Mouse (Mus musculus): Measurements from ENCODE around the gene Ooep. TPM values are rescaled to one million over a fixed set of nuclear protein-coding genes. Genes with fewer than 3 reads are reported as not detected.
"Not testable (repeated sequence)": the region's sequence is repeated elsewhere in the genome, so short reads cannot be mapped to it uniquely, and the experiment has no call there.

Ooep gene
- polyA plus RNA-seq, 1 experiment from 2014 or later: 3.0 TPM

- Histone ChIP-seq H3K9ac (no peak overlapping the region), H3K4me3 (no peak overlapping the region), H3K9me3 (no peaks in the 10 kb centered on the region), H3K4me2 (no peak overlapping the region), H3K4me1 (no peaks in the 10 kb centered on the region), H3K36me3 (no peaks in the 10 kb centered on the region), H3K27ac (no peak overlapping the region), H3K27me3 (no peaks in the 10 kb centered on the region)
- WGBS: 46% methylated on average over 3 of the region's 3 CpGs
- no peak for ATAC-seq (ENCODE audit: borderline replicate concordance, extremely low read depth, low FRiP score, low TSS enrichment)
Measured at GRCm38 (mm10) chr9:78385893-78386292, 7.4 kb upstream of the Ooep start.

GRCm38 (mm10) chr9:78377546-78377945 is 979 bp downstream of the Ooep start:
- peak overlapping the region; percentile 21; the same call in 1 of the 2 replicates for H3K4me3 ChIP-seq
- WGBS: 35% methylated on average over 8 of the region's 8 CpGs

GRCm38 (mm10) chr9:78375486-78375885 is 3.0 kb downstream of the Ooep start:
- Histone ChIP-seq H3K9ac (no peak overlapping the region), H3K36me3 (no peaks in the 10 kb centered on the region), H3K27me3 (peaks cover 5% of the 10 kb centered on the region; the same call in 1 of the 2 replicates), H3K27ac (no peak overlapping the region), H3K4me3 (no peak overlapping the region), H3K9me3 (no peaks in the 10 kb centered on the region), H3K4me2 (no peak overlapping the region), H3K4me1 (peaks cover 12% of the 10 kb centered on the region)
- WGBS: 66% methylated on average over 4 of the region's 4 CpGs
- ATAC-seq (ENCODE audit: borderline replicate concordance, extremely low read depth, low FRiP score, low TSS enrichment): no peak

More at GRCm38 (mm10) chr9:78377546-78377945, 979 bp downstream of the Ooep start:
- no peaks in the 10 kb centered on the region for H3K9me3 ChIP-seq
- peaks cover 12% of the 10 kb centered on the region for H3K4me1 ChIP-seq
- ATAC-seq (ENCODE audit: borderline replicate concordance, extremely low read depth, low FRiP score, low TSS enrichment): no peak
- no peak overlapping the region for H3K27ac ChIP-seq
- no peaks in the 10 kb centered on the region for H3K36me3 ChIP-seq
- H3K4me2 ChIP-seq: peak overlapping the region; percentile 60
- H3K9ac ChIP-seq: no peak overlapping the region
- peaks cover 5% of the 10 kb centered on the region; the same call in 1 of the 2 replicates for H3K27me3 ChIP-seq

- H3K4me2 ChIP-seq: no peak overlapping the region
- no peak overlapping the region for H3K27ac ChIP-seq
- peaks cover 5% of the 10 kb centered on the region; the same call in 1 of the 2 replicates for H3K27me3 ChIP-seq
- no peaks in the 10 kb centered on the region for H3K9me3 ChIP-seq
- H3K4me1 ChIP-seq: peaks cover 12% of the 10 kb centered on the region
- H3K36me3 ChIP-seq: no peaks in the 10 kb centered on the region
- no peak overlapping the region for H3K4me3 ChIP-seq
- ATAC-seq (ENCODE audit: borderline replicate concordance, extremely low read depth, low FRiP score, low TSS enrichment): no peak
- H3K9ac ChIP-seq: no peak overlapping the region
- 90% methylated on average over 1 of the region's 1 CpGs for WGBS
Measured at GRCm38 (mm10) chr9:78374885-78375389, 3.6 kb downstream of the Ooep start.

GRCm38 (mm10) chr9:78374397-78374796 is 4.1 kb downstream of the Ooep start:
- WGBS: 30% methylated on average over 5 of the region's 5 CpGs

GRCm38 (mm10) chr9:78372827-78373504 is 5.6 kb downstream of the Ooep start:
- Histone ChIP-seq H3K36me3 (no peaks in the 10 kb centered on the region), H3K9me3 (no peaks in the 10 kb centered on the region), H3K4me1 (peaks cover 5% of the 10 kb centered on the region), H3K27me3 (no peaks in the 10 kb centered on the region), H3K4me2 (no peak overlapping the region), H3K4me3 (no peak overlapping the region), H3K9ac (no peak overlapping the region), H3K27ac (no peak overlapping the region)
- no peak for ATAC-seq (ENCODE audit: borderline replicate concordance, extremely low read depth, low FRiP score, low TSS enrichment)
- 64% methylated on average over 10 of the region's 10 CpGs for WGBS

More at GRCm38 (mm10) chr9:78374397-78374796, 4.1 kb downstream of the Ooep start:
- Histone ChIP-seq H3K4me1 (peaks cover 12% of the 10 kb centered on the region), H3K4me3 (no peak overlapping the region), H3K27me3 (peaks cover 2% of the 10 kb centered on the region; the same call in 1 of the 2 replicates), H3K9me3 (no peaks in the 10 kb centered on the region), H3K36me3 (no peaks in the 10 kb centered on the region), H3K9ac (no peak overlapping the region), H3K27ac (no peak overlapping the region), H3K4me2 (no peak overlapping the region)
- ATAC-seq (ENCODE audit: borderline replicate concordance, extremely low read depth, low FRiP score, low TSS enrichment): no peak

GRCm38 (mm10) chr9:78371441-78371840 is 7.1 kb downstream of the Ooep start:
- WGBS: 95% methylated on average over 3 of the region's 3 CpGs
- Histone ChIP-seq H3K4me2 (no peak overlapping the region), H3K27ac (no peak overlapping the region), H3K4me3 (no peak overlapping the region), H3K4me1 (no peaks in the 10 kb centered on the region), H3K27me3 (no peaks in the 10 kb centered on the region), H3K9me3 (no peaks in the 10 kb centered on the region), H3K36me3 (no peaks in the 10 kb centered on the region), H3K9ac (no peak overlapping the region)
- ATAC-seq (ENCODE audit: borderline replicate concordance, extremely low read depth, low FRiP score, low TSS enrichment): no peak

- H3K36me3 ChIP-seq: no peaks in the 10 kb centered on the region
- H3K27ac ChIP-seq: no peak overlapping the region
- no peaks in the 10 kb centered on the region for H3K4me1 ChIP-seq
- H3K4me3 ChIP-seq: no peak overlapping the region
- no peaks in the 10 kb centered on the region for H3K27me3 ChIP-seq
- 86% methylated on average over 7 of the region's 7 CpGs for WGBS
- H3K9ac ChIP-seq: no peak overlapping the region
- no peaks in the 10 kb centered on the region for H3K9me3 ChIP-seq
- no peak overlapping the region for H3K4me2 ChIP-seq
- ATAC-seq (ENCODE audit: borderline replicate concordance, extremely low read depth, low FRiP score, low TSS enrichment): no peak
Measured at GRCm38 (mm10) chr9:78369786-78370185, 8.7 kb downstream of the Ooep start.

GRCm38 (mm10) chr9:78369349-78369748 is 9.2 kb downstream of the Ooep start:
- H3K4me2 ChIP-seq: no peak overlapping the region
- H3K9ac ChIP-seq: no peak overlapping the region
- no peaks in the 10 kb centered on the region for H3K36me3 ChIP-seq
- H3K4me1 ChIP-seq: no peaks in the 10 kb centered on the region
- no peaks in the 10 kb centered on the region for H3K27me3 ChIP-seq
- ATAC-seq (ENCODE audit: borderline replicate concordance, extremely low read depth, low FRiP score, low TSS enrichment): no peak
- H3K27ac ChIP-seq: no peak overlapping the region
- WGBS: 89% methylated on average over 2 of the region's 2 CpGs
- no peak overlapping the region for H3K4me3 ChIP-seq
- H3K9me3 ChIP-seq: no peaks in the 10 kb centered on the region

- 65% methylated on average over 3 of the region's 3 CpGs for WGBS
- H3K4me2 ChIP-seq: no peak overlapping the region
- H3K36me3 ChIP-seq: no peaks in the 10 kb centered on the region
Measured at GRCm38 (mm10) chr9:78368671-78369293, 9.7 kb downstream of the Ooep start.

GRCm38 (mm10) chr9:78367959-78368358 is 10.6 kb downstream of the Ooep start, which contains the start of gene Dppa5a:
Gene Dppa5a (minus strand): TSS chr9:78368177.
- not testable (repeated sequence) for H3K4me2 ChIP-seq; H3K9me3 ChIP-seq; H3K27ac ChIP-seq; H3K36me3 ChIP-seq; H3K9ac ChIP-seq; H3K4me3 ChIP-seq; H3K27me3 ChIP-seq; H3K4me1 ChIP-seq; ATAC-seq (ENCODE audit: borderline replicate concordance, extremely low read depth, low FRiP score, low TSS enrichment)
- WGBS: 85% methylated on average over 16 of the region's 16 CpGs

More at GRCm38 (mm10) chr9:78368671-78369293, 9.7 kb downstream of the Ooep start:
- Histone ChIP-seq H3K27ac (no peak overlapping the region), H3K4me1 (no peaks in the 10 kb centered on the region), H3K4me3 (no peak overlapping the region), H3K9ac (no peak overlapping the region), H3K9me3 (no peaks in the 10 kb centered on the region), H3K27me3 (no peaks in the 10 kb centered on the region)
- no peak for ATAC-seq (ENCODE audit: borderline replicate concordance, extremely low read depth, low FRiP score, low TSS enrichment)
